Mouse (Mus musculus): ENCODE results near the gene Gpr149. TPM values are rescaled to one million over a fixed set of nuclear protein-coding genes. Genes with fewer than 3 reads are reported as not detected.

Gpr149 gene
- polyA plus RNA-seq, 1 experiment from 2014 or later: not detected

GRCm38 (mm10) chr3:62506488-62507205 lies 98.3 kb downstream of the Gpr149 start, which contains the start of gene Dhx36:
TSS of gene Dhx36 (minus strand) at chr3:62507004.
- no peak for TF ChIP-seq EP300 (IDR thresholded peaks at IDR 0.05; ENCODE audit: low read depth)
- TF ChIP-seq CTCF (IDR thresholded peaks at IDR 0.05; ENCODE audit: low read depth): no peak
- Histone ChIP-seq H3K9ac (replicated peaks) (peak within 1 kb of the TSS; percentile 78), H3K27me3 (ENCODE audit: insufficient read depth, low read length) (no peaks in the 10 kb centered on the region), H3K4me3 (ENCODE audit: low read depth, low read length) (peak within 1 kb of the TSS; percentile 76), H3K27ac (ENCODE audit: low read depth) (peak within 1 kb of the TSS; percentile 72), H3K9me3 (ENCODE audit: low read length) (no peaks in the 10 kb centered on the region), H3K4me2 (ENCODE audit: low read depth, low read length) (peak within 1 kb of the TSS; percentile 68), H3K4me1 (ENCODE audit: insufficient read depth) (peaks cover 14% of the 10 kb centered on the region), H3K36me3 (replicated peaks; ENCODE audit: insufficient read depth, low read length) (0 out of 2 replicates have a peak, but pooled peaks cover 3% of the 10 kb centered on the region)
- WGBS (ENCODE audit: insufficient replicate concordance): under 1% methylated on average over 66 of the region's 66 CpGs
- DNase-seq (peak; percentile 96), ATAC-seq (peak; percentile 96)

GRCm38 (mm10) chr3:62505166-62505900 lies 99.6 kb downstream of the Gpr149 start:
- Histone ChIP-seq H3K4me2 (ENCODE audit: low read depth, low read length) (peak overlapping the region; percentile 68), H3K4me3 (ENCODE audit: low read depth, low read length) (peak overlapping the region; percentile 76), H3K9me3 (ENCODE audit: low read length) (no peaks in the 10 kb centered on the region), H3K27ac (ENCODE audit: low read depth) (peak overlapping the region; percentile 26), H3K9ac (replicated peaks) (no peak overlapping the region), H3K36me3 (replicated peaks; ENCODE audit: insufficient read depth, low read length) (peaks cover 11% of the 10 kb centered on the region), H3K4me1 (ENCODE audit: insufficient read depth) (peaks cover 14% of the 10 kb centered on the region), H3K27me3 (ENCODE audit: insufficient read depth, low read length) (no peaks in the 10 kb centered on the region)
- peak; percentile 53 for ATAC-seq
- 43% methylated on average over 5 of the region's 5 CpGs for WGBS (ENCODE audit: insufficient replicate concordance)
- TF ChIP-seq CTCF (IDR thresholded peaks at IDR 0.05; ENCODE audit: low read depth): no peak
- TF ChIP-seq EP300 (IDR thresholded peaks at IDR 0.05; ENCODE audit: low read depth): no peak
- no peak for DNase-seq

GRCm38 (mm10) chr3:62499327-62499726 lies 105.6 kb downstream of the Gpr149 start:
- no peak overlapping the region for H3K9ac ChIP-seq (replicated peaks)
- WGBS (ENCODE audit: insufficient replicate concordance): 81% methylated on average over 4 of the region's 4 CpGs
- H3K4me3 ChIP-seq (ENCODE audit: low read depth, low read length): no peak overlapping the region
- peaks cover 46% of the 10 kb centered on the region for H3K36me3 ChIP-seq (replicated peaks; ENCODE audit: insufficient read depth, low read length)
- no peaks in the 10 kb centered on the region for H3K27me3 ChIP-seq (ENCODE audit: insufficient read depth, low read length)
- no peak overlapping the region for H3K4me2 ChIP-seq (ENCODE audit: low read depth, low read length)
- no peaks in the 10 kb centered on the region for H3K9me3 ChIP-seq (ENCODE audit: low read length)
- no peak for TF ChIP-seq CTCF (IDR thresholded peaks at IDR 0.05; ENCODE audit: low read depth)
- TF ChIP-seq EP300 (IDR thresholded peaks at IDR 0.05; ENCODE audit: low read depth): no peak
- H3K4me1 ChIP-seq (ENCODE audit: insufficient read depth): no peaks in the 10 kb centered on the region
- DNase-seq (no peak), ATAC-seq (no peak)
- H3K27ac ChIP-seq (ENCODE audit: low read depth): no peak overlapping the region

GRCm38 (mm10) chr3:62492568-62492967 lies 112.4 kb downstream of the Gpr149 start:
- TF ChIP-seq CTCF (IDR thresholded peaks at IDR 0.05; ENCODE audit: low read depth) (no peak), EP300 (IDR thresholded peaks at IDR 0.05; ENCODE audit: low read depth) (no peak)
- no peak overlapping the region for H3K27ac ChIP-seq (ENCODE audit: low read depth)
- no peaks in the 10 kb centered on the region for H3K4me1 ChIP-seq (ENCODE audit: insufficient read depth)
- no peaks in the 10 kb centered on the region for H3K27me3 ChIP-seq (ENCODE audit: insufficient read depth, low read length)
- H3K9me3 ChIP-seq (ENCODE audit: low read length): no peaks in the 10 kb centered on the region
- H3K4me3 ChIP-seq (ENCODE audit: low read depth, low read length): no peak overlapping the region
- no peak for ATAC-seq
- H3K36me3 ChIP-seq (replicated peaks; ENCODE audit: insufficient read depth, low read length): peaks cover 51% of the 10 kb centered on the region
- DNase-seq: no peak
- no peak overlapping the region for H3K9ac ChIP-seq (replicated peaks)
- H3K4me2 ChIP-seq (ENCODE audit: low read depth, low read length): no peak overlapping the region
- 57% methylated on average over 6 of the region's 6 CpGs for WGBS (ENCODE audit: insufficient replicate concordance)

GRCm38 (mm10) chr3:62484340-62484739 lies 120.6 kb downstream of the Gpr149 start:
- Histone ChIP-seq H3K4me2 (ENCODE audit: low read depth, low read length) (no peak overlapping the region), H3K27me3 (ENCODE audit: insufficient read depth, low read length) (no peaks in the 10 kb centered on the region), H3K9ac (replicated peaks) (no peak overlapping the region), H3K4me1 (ENCODE audit: insufficient read depth) (no peaks in the 10 kb centered on the region), H3K27ac (ENCODE audit: low read depth) (no peak overlapping the region), H3K9me3 (ENCODE audit: low read length) (no peaks in the 10 kb centered on the region), H3K4me3 (ENCODE audit: low read depth, low read length) (no peak overlapping the region), H3K36me3 (replicated peaks; ENCODE audit: insufficient read depth, low read length) (peaks cover 22% of the 10 kb centered on the region)
- WGBS (ENCODE audit: insufficient replicate concordance): 88% methylated on average over 2 of the region's 2 CpGs
- no peak for ATAC-seq
- DNase-seq: no peak
- TF ChIP-seq EP300 (IDR thresholded peaks at IDR 0.05; ENCODE audit: low read depth) (no peak), CTCF (IDR thresholded peaks at IDR 0.05; ENCODE audit: low read depth) (no peak)

Other genes starting within 250 kb of the Gpr149 start
- gene Dhx36, start 98.1 kb downstream of the Gpr149 start, polyA plus RNA-seq (2015; fragmentation: Nextera tagmentation; extraction: Ambion mirVana): 12.0 and 12.4 TPM in 2 replicates